Mouse (Mus musculus): ENCODE measurements around the gene Renbp.

DNA sequence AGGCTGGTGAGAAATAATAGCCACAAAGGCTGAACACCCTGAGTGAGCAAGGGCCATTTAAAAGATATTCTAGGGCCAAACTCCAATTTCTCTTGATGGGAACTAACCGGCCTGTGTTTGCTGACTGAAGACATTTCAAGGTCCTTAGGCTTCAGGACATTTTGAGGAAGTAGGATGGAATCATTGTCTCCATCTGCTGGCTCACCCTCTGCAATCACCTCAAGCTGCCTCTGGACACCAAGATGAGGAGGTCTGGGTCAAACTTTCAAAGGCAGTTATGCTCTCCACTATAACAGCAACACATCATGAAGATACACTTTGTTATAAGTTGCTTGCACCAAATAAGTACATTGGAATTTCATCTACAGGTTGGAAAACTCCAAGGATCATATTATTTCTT, 20.6 kb downstream of the Renbp start:
- TF ChIP-seq CTCF (IDR thresholded peaks at IDR 0.05; ENCODE audit: borderline replicate concordance, control insufficient read depth, extremely low read depth, insufficient read depth, low read length, poor library complexity) (no peak), POLR2A (IDR thresholded peaks at IDR 0.05; ENCODE audit: control insufficient read depth, extremely low read depth, insufficient read depth, low read length, poor library complexity) (no peak)
